Mouse (Mus musculus) thymus, postnatal 0 days (tissue): Measurements from ENCODE around the gene Gne. TPM values are rescaled to one million over a fixed set of nuclear protein-coding genes. Genes with fewer than 3 reads are reported as not detected.

Experiments used
- DNase-seq: peaks from one replicate; pipeline ENCODE4 v3.0.0-alpha.2; 2015; ENCODE audit warnings: low spot score
- polyA plus RNA-seq: library from polyadenylated mRNA; unstranded; fragments of >200 nt; fragmentation: Nextera tagmentation; extraction: Ambion mirVana; gene quantifications from 2 replicates; pipeline ENCODE4 v1.2.1, GENCODE M21; 2015

Gene Gne
- polyA plus RNA-seq, 1 experiment from 2014 or later: 33.8 TPM

- no peak for DNase-seq
These were observed 58.4 kb downstream of the Gne start for GRCm38 (mm10) chr4:44025570-44025969.

DNA sequence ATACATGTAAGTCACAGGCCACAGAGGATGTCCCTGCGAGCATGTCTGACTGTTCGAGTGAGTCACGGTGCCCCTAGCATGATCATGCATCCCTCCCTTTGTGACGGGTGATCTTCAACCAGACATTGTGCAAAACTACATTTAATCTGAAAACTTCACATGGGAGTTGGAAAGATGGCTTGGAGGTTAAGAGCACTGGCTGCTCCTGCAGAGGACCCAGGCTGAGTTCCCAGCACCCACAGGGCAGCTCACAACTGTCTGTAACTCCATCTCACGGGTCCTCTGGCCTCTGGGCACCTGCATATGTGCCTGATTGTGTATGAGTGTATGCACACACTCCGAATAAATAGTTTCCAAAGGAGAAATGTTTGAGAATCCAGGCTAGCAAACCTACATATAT, 59.7 kb downstream of the Gne start:
- DNase-seq: no peak

- no peak for DNase-seq
These were observed 60.3 kb downstream of the Gne start for GRCm38 (mm10) chr4:44023681-44024080.

GRCm38 (mm10) chr4:44022766-44023165, 61.2 kb downstream of the Gne start:
- DNase-seq: no peak

- peak; percentile 87 for DNase-seq
These were observed 61.7 kb downstream of the Gne start for GRCm38 (mm10) chr4:44022323-44022722.

- no peak for DNase-seq
These were observed 67.2 kb downstream of the Gne start for GRCm38 (mm10) chr4:44016791-44017190.

DNA sequence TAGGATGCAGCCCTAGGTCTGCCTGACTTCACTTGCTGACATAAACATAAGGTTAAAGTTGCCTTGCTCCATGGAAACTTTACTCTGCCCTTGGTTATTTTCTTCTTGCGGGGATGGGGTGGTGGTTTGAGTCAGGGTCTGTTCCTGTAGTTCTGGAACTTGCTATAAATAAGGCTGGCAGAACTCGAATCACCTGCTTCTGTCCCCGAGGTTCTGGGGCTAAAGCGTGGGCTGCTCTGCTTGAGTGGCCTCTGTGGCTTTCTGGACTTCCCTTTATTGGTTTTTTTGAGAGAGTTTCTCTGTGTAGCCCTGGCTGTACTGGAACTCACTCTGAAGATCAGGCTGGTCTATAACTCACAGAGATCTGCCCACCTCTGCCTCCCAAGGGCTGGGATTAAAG, 67.9 kb downstream of the Gne start:
- DNase-seq: no peak

- DNase-seq: no peak
These were observed 70.4 kb downstream of the Gne start for GRCm38 (mm10) chr4:44013391-44014070.

- DNase-seq: peak; percentile 93
These were observed 71.3 kb downstream of the Gne start for GRCm38 (mm10) chr4:44012376-44013367.

- DNase-seq: no peak
These were observed 72.2 kb downstream of the Gne start for GRCm38 (mm10) chr4:44011799-44012198.

DNA sequence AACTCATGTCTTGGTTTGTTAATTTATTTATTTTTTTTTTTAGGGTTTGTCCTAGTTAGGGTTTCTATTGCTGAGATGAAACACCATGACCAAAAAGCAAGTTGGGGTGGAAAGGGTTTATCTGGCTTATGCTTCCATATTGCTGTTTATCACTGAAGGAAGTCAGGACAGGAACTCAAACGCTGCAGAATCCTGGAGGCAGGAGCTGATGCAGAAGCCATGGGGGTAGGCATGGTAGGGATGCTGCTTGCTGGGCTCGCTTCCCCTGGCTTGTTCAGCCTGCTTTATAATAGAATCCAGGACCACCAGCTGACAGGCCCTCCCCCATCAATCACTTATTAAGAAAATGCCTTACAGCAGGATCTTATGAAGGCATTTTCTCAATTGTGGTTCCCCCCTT, 73.1 kb downstream of the Gne start:
- no peak for DNase-seq

DNA sequence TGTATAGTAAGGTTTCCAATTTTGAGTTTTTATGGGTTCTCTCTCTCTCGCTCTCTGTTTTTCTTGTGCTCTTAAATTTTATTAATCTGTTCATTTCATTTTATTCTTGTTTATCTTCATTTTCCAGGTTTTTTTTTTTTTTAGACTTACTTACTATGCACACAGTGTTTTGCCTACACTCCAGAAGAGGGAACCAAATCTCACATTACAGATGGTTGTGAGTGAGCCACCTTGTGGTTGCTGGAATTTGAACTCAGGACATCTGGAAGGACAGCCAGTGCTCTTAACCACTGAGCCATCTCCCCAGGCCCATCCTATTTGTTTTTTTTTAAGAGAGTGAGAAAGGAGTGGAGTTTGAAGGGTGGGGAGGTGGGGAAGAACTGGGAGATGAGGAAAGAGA, 73.8 kb downstream of the Gne start:
- no peak for DNase-seq

DNA sequence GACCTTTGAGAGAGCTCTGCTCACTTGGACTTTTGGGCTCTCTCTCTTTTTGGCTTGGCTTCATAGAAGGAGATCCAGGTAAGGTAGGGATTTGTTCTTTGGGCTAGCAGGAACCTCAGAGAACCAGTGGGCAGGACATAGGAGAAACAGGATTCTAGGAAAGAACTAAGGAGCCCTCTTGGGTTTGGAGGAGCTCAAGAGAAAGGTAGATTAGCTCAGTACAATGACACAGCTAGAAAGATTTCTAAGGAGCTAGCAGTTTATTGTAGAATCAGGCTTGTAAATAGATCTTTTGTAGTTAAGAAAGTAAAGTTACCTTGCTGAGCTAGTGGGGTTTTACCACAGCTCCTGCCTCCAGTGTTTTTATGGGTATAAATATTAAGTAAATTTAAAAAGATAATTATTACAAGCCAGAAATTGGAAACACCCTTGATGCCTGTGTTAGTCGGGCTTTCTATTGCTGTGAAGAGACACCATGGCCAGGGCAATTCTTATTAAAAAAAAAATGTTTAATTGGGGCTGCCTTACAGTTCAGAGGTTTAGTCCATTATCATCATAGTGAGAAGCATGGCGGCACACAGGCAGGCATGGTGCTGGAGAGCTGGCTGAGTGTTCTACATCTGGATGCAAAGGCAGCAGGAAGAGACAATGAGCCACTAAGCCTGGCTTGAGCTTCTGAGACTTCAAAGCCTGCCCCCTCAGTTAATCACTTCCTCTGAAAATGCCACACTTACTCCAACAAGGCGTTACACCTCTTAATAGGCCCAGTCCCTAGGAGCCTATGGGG, 79.2 kb downstream of the Gne start:
- DNase-seq: no peak

GRCm38 (mm10) chr4:44004126-44004525, 79.9 kb downstream of the Gne start, which contains the start of gene Clta:
TSS of gene Clta (plus strand) at chr4:44004452.
- DNase-seq: no peak

DNA sequence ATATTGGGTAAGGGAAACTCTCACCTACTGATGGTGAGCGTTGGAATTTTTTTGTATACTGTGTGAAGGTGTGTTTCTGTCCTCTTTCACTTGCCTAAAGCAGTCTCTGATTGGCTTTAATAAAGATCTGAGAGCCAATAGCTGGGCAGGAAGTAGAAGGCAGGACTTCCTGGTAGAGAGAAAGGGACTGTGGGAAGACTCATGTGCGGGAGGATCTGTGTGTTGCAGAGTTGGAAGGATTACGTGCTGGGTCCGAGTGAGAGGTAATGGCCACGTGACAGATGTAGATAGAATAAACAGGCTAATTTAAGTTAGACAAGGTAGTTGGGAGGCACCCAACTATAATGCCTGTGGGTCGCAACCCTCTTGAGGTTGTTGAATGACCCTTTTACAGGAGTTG, 80.4 kb downstream of the Gne start:
- no peak for DNase-seq

- DNase-seq: no peak
These were observed 89.6 kb downstream of the Gne start for GRCm38 (mm10) chr4:43994342-43994741.

- DNase-seq: no peak
These were observed 90.9 kb downstream of the Gne start for GRCm38 (mm10) chr4:43993072-43993471.

DNA sequence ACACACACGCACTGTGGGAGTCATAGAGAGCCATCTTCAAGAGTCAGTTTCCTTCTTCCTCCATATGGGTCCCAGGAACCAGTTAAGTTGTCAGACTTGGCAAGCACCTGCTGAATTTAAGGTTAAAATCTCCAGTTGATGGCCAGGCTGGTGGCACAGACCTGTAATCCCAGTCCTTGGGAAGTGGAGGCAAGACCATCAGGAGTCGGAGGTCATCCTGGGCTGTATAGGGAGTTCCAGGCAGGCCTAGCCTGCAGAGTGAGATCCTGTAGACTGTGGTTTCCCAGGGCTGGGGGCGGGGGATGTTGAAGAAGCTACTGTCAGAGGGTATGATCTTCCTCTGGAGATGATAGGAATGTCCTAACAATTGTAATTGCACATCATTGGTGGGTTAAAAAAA, 95.0 kb downstream of the Gne start:
- no peak for DNase-seq

DNA sequence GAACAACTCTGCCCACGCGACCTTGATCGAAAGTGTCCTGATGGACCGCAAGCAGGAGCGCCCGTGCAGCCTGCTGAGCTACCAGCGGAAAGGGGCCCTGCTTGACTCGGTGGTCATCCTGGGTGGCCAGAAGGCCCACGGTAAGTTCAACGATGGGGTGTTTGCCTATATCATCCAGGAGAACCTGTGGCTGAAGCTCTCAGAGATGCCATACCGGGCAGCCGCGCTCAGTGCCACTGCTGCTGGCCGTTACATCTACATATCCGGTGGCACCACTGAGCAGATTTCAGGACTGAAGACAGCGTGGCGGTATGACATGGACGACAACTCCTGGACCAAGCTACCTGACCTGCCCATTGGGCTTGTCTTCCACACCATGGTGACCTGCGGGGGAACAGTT, 99.7 kb downstream of the Gne start:
- no peak for DNase-seq
